In the genomic region with DNA sequence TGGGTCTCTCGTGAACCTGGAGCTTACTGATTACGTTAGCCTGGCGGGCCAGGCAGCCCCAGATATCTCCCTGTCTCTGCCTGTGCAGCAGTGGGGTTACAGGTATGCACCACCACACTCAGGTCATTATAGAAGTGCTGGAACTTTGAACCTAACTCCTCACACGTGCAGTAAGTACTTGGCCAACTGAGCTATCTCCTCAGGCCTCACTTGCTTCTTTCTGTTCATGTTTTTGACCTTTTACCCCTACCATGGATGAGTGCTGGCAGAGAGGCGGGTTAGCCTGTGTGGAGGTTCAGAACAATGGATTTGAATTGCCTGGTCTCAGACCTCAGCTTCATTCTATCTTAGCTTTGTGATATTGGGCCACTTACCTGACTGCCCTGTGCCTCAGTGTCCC, we compare ENCODE assay signal across 24 mouse cellular contexts. TPM values are rescaled to one million over a fixed set of nuclear protein-coding genes. Genes with fewer than 3 reads are reported as not detected.
A peak's percentile ranks its signal among the peaks of the same experiment; 100 is the strongest.
DNase-seq lines count a peak whose midpoint lies in the region; ATAC-seq lines count a peak whose summit lies in the region.
"Had no signal": no experiment of that assay in that cellular context is flagged by ENCODE, and none has a peak within 500 bp of the region (broad histone marks: within the 10 kb centered on the region; RNA-seq: fewer than 3 reads in every experiment).

No protein-coding gene starts in this region.

- ATAC-seq in intestine, embryonic 16.5 days = peak; percentile 63; the same call in 1 of the 2 replicates
- ATAC-seq: forebrain, embryonic 14.5 days had no signal

- H3K36me3 ChIP-seq in intestine, embryonic 16.5 days (ENCODE audit: control insufficient read depth, insufficient read depth, low read length) = 0 out of 2 replicates have a peak, but pooled peaks cover 4% of the 10 kb centered on the region

- H3K4me2 ChIP-seq in intestine, embryonic 16.5 days (ENCODE audit: low read depth, low read length) = no peak overlapping the region
- H3K4me2 ChIP-seq: embryonic facial prominence, embryonic 13.5 days; embryonic facial prominence, embryonic 15.5 days; forebrain, embryonic 12.5 days had no signal

- WGBS in intestine, embryonic 16.5 days = 79% methylated on average over 5 of the region's 5 CpGs

- H3K27me3 ChIP-seq in intestine, embryonic 16.5 days (replicated peaks; ENCODE audit: control insufficient read depth, insufficient read depth, low read length) = no peaks in the 10 kb centered on the region
- H3K27me3 ChIP-seq: embryonic facial prominence, embryonic 13.5 days; embryonic facial prominence, embryonic 15.5 days; forebrain, embryonic 12.5 days had no signal

- no peak overlapping the region for H3K27ac ChIP-seq in intestine, embryonic 16.5 days (ENCODE audit: low read length)
- H3K27ac ChIP-seq: embryonic facial prominence, embryonic 13.5 days; embryonic facial prominence, embryonic 15.5 days; forebrain, embryonic 10.5 days; forebrain, embryonic 12.5 days had no signal

- H3K9ac ChIP-seq in intestine, embryonic 16.5 days (ENCODE audit: low read depth, low read length) = no peak overlapping the region
- H3K9ac ChIP-seq: embryonic facial prominence, embryonic 13.5 days; embryonic facial prominence, embryonic 15.5 days; forebrain, embryonic 12.5 days had no signal

- DNase-seq in kidney, adult 11 months = peak; percentile 43
- no peak for DNase-seq in kidney, postnatal 4 days
- DNase-seq in kidney, adult 8-10 months = peak; percentile 42 to 44
- no peak for DNase-seq in kidney, adult 18-20 months
- DNase-seq in kidney, postnatal 36 days = peak; percentile 43 to 44
- DNase-seq in kidney, postnatal 14 days = no peak
- no peak for DNase-seq in lung, postnatal 36 days
- DNase-seq: adrenal gland, adult 2 months; adrenal gland, postnatal 10 days; adrenal gland, postnatal 25 days; cerebellum, adult 11 months; cerebellum, adult 18-20 months; cerebellum, adult 8-10 months; cerebellum, adult 9-11 months; cerebellum, postnatal 14 days; cerebellum, postnatal 36 days; embryo, embryonic 11 days had no signal

- H3K4me1 ChIP-seq in intestine, embryonic 16.5 days (ENCODE audit: control insufficient read depth, insufficient read depth, low read length) = no peaks in the 10 kb centered on the region
- H3K4me1 ChIP-seq: embryonic facial prominence, embryonic 13.5 days; embryonic facial prominence, embryonic 15.5 days; forebrain, embryonic 12.5 days had no signal

- no peak overlapping the region for H3K4me3 ChIP-seq in intestine, embryonic 16.5 days (ENCODE audit: low read length)
- H3K4me3 ChIP-seq: embryonic facial prominence, embryonic 13.5 days; embryonic facial prominence, embryonic 15.5 days; erythroblast, embryonic 14.5 days; forebrain, embryonic 10.5 days; forebrain, embryonic 12.5 days had no signal

- H3K9me3 ChIP-seq in intestine, embryonic 16.5 days (ENCODE audit: control insufficient read depth, low read length) = no peaks in the 10 kb centered on the region
- H3K9me3 ChIP-seq: embryonic facial prominence, embryonic 13.5 days; embryonic facial prominence, embryonic 15.5 days; forebrain, embryonic 10.5 days; forebrain, embryonic 12.5 days had no signal

RNA-seq across cellular contexts. Expression of a gene that starts 50.3 kb away (rescaled TPM):
- polyA plus RNA-seq in intestine, embryonic 16.5 days (2015; fragmentation: Nextera tagmentation; extraction: Ambion mirVana) = 85.8 and 95.4 TPM in 2 replicates

Comparison
In these comparisons a context has a peak if more than half of its experiments do, and no peak if none do; other contexts are left out.
1. DNase-seq: peak in kidney, adult 11 months (single experiment), kidney, adult 8-10 months (2 of 2) and kidney, postnatal 36 days (2 of 2); none in kidney, postnatal 4 days (0 of 2), kidney, adult 18-20 months (single experiment), kidney, postnatal 14 days (single experiment) and lung, postnatal 36 days (single experiment).